Mouse (Mus musculus): ENCODE results near the gene Rtn2. TPM values are rescaled to one million over a fixed set of nuclear protein-coding genes. Genes with fewer than 3 reads are reported as not detected.
A peak's percentile ranks its signal among the peaks of the same experiment; 100 is the strongest.

Gene Rtn2
- total RNA-seq (2021): 10 to 100 TPM; 89.7 to 91.3 TPM

DNA sequence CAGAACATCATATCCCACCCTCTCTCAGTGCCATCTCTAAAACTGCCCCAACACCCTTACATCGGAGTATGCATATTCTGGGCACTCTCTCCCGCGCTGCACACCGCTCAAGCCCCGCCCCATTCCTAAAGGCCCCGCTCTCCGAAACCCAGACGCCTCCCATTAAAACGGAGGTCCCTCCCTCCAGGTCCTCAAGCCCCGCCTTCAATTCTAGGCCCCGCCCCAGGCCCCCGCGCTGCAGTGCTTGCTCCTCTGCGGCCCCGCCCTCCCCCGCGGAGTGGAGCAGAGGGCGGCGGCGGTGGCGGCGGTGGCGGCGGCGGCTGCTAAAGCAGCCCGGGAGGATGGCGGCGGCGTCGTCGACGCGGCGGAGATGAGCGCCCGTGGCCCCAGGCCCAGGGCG is at the start of gene Rtn2:
Rtn2 (plus strand) TSS at position 240 of the 400 bp plus-strand sequence.
- peak; percentile 82 to 84 for DNase-seq

DNA sequence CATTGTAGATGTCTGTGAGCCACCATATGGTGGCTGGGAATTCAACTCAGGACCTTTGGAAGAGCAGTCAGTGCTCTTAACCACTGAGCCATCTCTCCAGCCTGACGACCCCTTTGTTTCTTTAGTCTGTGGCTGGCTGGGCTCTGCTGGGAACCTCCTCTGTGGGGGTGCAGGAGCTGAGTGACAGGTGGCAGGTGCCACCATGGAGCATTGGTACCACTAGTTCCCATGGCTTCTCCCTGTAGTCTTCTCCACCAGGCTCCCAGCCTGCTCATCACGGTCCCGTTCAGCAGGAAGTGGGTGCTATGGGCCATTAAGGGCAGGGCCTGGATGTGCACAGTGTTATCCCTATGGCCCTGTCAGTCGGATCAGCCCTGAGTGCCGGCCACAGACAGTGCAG is 47.8 kb upstream of the Rtn2 start:
- DNase-seq: no peak

DNA sequence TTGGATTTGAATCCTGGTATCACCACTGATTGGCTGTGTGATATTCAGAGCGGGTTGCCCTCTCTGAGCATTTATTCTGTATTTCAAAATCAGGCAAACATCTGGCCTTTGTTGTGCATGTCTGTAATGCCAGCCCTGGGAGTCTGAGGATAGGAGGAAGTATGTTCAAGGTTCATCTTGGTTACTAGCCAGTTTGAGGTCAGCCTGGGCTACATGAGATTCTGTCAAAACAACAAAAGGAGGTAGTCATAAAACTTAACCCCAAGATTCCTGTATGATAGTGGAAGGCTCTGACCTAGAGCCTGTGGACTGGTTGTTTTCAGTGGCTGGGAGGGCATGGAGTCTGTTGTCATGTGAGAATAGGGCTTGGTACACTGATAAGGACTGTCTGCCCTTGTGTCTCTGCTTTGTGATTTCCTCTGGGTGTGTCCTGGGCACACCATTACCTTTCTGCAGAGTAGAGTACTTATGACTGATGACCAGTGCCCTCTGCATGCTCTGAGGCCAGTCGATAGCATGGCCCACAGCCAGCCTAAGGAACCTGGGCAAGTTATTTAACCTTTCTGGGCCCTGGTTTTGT is 47.2 kb upstream of the Rtn2 start:
- DNase-seq: no peak

DNA sequence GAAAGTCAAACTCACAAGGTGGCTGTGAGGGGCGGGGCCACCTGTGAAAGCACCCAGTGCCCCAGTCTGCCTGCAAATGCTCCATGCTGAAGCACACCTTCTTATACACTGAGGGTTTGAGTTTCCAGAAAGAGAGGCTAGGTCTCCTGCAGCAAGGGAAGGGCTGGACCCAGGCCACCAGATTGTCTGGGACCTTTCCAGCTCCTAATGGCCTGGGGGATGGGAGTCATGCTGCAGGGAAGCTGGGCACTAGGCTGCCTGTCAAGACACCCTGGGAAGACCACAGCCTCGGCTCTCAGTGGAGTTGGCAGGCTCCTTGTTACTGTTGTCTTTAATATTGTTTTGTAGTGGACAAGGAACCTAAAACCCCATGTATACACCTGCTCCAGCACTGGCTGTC is 46.0 kb upstream of the Rtn2 start:
- DNase-seq: no peak

DNA sequence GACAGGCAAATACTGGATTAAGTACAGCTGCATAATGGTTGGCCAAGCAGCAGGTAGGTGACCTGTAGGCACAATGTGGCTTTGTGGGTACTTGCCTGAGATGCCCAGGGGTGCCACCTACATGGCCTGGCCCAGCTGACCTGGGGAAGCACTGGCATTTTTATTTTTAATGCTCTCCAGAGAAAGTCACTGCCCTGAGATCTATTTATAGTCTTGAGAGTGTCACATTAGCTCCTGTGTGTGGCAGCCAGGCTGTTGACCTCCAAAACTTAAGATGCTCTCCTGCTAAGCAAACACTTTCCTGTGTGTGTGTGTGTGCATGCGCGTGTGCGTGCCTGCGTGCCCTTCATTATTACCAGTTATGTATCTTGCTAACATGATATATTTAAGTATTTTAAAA is 44.1 kb upstream of the Rtn2 start:
- DNase-seq: no peak

DNA sequence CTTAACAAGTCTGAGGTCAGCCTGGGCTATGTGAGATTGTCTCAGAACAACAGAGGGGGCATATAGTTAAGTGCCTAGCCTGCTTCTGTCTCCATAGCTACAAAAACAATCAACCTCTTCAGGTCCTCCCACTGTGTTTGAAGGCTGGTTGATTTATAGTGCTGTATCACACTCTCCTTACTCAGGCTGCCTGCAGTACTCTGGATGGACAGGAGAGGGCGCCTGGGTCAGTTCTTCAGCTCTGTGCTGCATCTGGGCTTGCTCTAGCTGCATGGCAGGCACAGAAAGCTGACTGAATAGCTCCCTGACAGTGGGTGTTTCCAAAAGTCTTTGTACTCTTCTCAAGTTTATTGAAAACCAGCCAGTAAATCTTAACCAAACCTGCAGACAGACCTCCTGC is 43.0 kb upstream of the Rtn2 start:
- DNase-seq: peak; percentile 87 to 89

DNA sequence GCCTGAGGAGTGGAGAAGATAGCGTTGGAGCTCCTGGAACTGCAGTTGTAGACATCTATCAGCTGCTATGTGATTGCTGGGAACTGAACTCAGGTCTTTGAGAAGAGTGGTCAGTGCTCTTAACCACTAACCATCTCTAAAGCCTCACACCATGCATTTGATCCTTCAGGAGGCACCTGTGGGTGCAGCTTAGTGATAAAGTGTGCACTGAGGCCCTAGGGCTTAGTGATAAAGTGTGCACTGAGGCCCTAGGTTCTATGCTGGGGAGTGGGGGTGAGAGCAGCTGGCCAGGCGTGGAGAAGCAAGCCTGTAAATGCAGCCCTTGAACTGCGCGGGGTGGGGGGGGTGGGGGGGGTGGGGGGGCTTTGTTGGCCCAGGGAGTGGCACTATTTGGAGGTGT is 42.4 kb upstream of the Rtn2 start:
- no peak for DNase-seq

DNA sequence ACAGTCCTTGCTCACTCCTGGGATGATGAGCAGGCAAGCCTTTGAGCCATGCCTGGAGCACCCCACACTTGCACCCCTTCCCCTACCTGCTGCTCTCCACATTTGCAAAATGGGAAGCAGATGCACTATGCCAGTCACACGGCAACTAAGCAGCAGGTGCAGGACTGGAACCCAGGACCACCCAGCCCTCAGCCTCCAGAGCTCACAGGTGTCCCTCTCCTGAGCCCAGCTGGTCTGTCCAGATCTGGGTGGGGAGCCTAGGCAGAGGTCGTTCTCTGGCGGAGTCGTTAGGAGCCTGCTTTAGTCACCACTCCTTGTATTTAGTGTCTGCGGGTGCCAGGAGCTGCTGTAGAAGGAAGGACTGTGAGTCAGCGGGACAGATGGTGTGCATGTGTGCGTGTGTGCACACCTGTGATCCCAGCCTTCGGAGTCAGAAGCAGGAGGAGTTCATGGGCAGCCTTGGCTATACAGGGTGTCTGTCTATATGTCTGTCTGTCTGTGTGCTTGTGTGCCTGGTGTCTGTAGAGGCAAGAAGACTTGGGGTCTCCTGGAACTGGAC is 41.4 kb upstream of the Rtn2 start:
- no peak for DNase-seq

DNA sequence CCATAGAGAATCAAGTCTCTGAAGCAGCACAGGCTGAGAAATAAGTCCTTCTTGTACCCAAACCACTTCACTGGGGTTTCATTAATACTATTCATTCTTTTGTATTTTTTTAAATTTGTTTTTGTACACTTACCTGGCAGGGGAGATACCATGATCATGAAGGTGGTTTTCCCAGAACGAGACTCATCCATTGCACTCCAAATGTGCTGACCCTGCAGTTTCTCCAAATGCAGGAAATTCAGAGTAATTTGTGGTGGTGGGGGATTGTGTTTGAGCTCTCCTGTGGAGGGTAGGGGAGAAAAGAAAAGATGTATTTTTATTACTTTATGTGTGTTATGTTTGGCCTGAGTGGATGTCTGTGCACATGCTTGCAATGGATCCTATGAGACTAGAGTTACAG is 40.4 kb upstream of the Rtn2 start:
- no peak for DNase-seq

DNA sequence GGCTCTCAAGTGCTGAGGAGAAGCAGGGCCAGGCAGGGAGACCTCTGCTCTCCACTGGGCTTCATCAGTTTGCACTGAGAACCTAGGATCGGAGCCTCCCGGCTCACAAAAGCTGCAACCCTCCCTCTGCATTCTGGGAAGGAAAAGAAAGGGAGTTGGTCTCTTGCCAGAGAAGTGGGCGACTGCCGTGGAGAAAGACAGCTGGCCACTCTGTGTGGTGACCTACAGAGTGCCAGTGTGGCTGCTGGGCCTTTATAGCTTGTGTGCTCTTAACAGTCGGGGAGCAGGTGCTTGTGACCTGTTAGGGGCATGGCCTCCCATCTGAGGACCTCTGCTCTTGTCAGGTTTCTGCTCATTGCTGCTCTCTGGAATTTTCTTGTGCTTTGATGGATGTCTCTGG is 38.6 kb upstream of the Rtn2 start:
- no peak for DNase-seq

DNA sequence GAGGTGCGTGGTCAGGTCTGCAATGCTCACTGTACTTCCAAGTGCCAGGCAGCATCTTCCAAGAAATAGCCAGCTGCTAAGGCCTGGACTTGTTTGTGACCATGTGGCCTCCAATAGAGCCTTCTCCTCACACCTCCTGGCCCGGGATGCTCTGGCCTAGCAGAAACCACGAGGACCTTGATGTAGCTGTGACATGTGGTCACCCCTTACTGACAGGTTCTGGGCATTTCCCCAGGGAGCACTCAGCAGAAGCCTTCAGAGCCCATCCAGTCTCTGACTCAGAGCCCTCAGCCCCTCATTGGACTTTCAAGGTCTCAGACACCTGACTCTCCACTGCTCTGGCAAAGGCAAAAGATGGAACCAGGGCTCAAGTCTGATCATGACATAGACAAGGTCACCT is 37.3 kb upstream of the Rtn2 start:
- no peak for DNase-seq

DNA sequence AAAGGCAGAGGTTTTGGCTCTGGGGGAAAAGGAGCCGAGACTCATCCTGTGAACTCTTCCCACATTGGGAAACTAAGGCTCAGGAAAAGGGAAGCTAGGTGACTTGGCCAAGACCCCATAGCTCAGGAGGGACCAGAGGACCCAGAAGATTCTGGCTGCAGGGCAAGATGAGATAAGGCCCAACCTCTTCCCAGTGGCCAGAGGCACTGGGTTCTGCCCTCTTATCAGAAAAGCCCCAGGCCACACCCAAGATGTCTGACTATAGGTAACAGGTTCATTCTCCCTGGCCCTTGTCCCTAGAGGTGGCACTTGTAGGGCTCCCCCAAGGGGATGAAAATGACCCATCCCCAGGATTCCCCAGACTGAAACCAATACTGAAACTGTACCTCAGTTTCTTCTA is 35.6 kb upstream of the Rtn2 start:
- no peak for DNase-seq

DNA sequence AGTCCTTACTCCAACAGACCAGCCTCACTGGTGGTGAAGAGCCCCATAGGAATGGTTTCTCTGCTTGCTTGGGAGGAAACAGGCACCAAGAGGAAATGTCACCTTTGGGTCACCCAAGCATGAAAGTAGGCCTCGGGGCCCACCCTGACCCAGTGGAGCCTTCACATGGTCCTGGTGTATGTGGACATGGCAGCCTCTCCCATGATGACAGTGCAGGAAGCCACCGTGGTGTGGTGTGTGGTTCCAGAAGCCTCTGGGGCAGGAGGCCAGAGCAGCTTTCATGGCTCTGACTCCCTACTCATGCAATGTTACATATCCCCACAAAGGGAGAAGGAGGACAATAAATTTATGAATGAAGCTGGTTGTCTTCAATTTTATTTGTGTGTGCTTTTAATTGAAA is 34.9 kb upstream of the Rtn2 start:
- no peak for DNase-seq

DNA sequence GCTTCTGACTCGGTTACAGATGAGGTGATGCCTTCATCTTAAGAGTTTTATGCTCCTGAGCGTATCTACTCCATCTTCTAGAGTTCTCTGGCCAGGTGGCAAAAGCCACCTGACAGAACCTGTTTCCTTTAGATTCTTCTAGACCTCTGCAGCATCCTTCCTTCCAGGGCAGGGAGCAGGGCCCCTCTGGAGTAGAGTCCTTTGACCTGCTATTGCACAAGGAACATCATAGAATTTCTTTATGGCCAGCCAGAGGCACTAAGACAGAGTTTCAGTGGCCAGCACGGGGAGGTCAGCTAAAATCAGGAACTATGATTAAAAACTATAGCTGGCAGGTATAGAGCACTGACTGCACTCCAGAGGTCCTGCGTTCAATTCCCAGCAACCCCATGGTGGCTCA is 30.3 kb upstream of the Rtn2 start:
- no peak for DNase-seq

DNA sequence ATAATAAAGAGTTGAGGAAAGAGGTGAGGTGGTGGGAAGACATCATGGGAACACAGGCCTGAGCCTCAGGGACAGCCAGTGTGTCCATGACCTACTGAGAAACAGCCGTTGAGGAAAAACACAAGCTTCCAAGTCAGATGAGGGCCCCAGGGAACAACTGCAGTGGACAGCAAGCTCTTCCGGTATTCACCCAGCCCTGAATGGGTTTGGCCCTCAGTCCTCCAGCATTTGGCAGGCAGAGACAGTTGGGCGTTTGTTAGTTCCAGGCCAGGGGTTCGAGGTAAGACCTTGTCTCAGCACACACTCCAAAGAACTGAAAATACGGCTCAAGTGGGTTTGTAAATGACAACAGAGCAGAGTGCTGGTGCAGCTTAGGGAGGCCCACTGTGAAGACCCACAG is 29.0 kb upstream of the Rtn2 start:
- DNase-seq: no peak

DNA sequence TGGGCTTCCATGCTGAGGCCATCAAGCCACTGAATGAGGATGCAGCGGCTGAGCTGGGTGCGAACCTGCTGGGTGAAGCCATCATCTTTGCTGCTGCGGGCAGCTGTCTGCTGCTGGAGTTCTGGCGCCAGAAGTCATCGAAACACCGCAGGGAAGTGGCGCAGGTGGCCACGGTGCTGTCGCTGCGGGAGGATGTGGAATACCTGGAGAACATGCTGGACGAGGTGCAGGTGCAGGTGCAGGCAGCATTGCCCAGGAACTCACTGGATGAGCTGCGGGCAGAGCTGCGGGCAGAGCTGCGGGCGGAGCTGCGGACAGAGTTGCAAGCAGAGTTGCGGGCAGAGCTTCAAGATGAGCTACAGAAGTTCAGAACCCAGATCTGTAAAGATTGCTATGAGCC is 27.0 kb upstream of the Rtn2 start:
- DNase-seq: no peak

DNA sequence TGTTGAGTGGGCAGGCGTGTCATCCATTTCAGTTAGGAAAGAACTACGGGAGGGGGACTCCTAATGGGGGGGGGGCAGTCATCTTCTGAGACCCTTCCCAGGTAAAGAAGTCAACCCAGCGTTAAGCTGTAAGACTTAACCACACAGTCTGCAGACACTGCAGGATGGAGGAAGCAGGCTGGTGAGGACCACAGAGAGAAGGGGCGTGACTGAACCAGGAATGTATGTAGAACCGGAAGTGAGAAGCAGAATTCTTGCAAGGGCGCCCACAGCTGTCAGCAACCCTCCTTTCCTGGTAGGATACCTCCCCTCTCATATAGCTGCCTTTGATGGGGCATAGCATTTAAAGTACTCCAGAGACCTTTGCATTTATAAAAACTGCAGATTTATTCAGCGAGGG is 25.9 kb upstream of the Rtn2 start:
- no peak for DNase-seq

DNA sequence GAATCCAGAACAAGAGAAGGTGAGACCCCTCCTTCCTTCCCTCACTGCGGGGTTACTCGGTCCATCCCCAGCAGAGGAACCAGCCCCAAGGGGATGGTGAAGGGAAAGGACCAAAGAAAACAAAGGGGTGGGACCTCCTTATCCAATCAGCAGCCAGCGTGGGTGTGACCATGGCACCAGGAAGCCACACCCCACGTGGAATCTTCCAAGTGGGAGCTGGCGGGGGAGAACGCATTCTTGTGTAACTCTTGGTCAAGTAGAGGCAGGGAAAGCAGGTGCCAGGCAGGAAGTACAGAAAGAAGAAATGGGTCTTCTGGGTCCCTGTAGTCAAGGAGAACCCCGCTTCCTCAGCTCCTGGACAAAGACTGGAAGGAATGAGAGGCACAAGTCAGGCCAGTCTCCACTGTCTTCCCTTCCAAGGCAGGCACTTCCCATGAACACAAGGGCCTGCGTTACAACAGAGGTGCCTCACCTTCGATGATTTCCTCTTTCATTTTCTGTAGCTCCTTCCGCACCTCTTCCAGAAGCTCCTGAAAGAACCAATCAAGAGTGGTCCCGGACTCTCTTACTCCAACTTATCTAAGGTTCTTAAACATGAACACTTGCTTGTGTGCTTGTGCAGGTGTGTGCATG is 24.9 kb upstream of the Rtn2 start:
- DNase-seq: peak in 1 of 2 experiments; percentile 52

DNA sequence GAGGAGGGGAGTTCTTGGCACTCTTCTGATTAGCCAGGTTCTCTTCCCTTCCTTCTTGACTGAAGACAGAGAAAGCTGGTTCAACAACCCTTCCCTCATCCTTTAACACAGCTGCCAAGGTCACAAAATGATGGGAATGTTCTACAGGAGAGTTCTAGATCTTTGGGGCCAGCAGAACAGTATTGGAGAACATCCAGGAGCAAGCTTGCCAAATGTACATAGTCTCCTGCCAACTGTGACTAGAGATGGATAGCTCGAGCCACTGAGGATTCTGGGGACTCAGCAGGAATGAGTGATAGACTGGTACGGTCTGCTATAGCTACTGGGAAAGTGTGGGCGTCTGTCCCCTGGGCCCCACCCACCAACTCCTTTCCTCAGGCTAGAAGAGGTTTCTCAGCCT is 24.1 kb upstream of the Rtn2 start:
- DNase-seq: no peak

DNA sequence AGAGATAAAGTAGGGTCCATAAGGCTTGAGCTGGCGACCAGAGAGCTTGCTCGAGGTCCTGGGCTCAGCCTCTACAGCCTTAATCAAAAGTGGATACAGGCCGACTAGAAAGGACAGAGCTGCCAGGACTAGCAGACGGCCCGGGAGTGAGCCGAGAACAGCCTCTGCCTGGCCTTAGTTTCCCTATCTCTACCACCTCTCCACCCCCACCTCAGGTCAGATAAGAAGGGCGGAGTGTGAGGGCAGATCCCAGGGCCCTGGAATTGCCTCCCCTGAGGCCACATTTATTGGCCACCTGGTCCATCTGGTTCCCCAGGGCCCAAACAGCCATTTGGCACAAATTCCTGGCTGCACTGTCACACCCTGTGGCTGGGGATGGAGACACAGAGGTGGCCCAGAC is 17.3 kb upstream of the Rtn2 start:
- DNase-seq: no peak

DNA sequence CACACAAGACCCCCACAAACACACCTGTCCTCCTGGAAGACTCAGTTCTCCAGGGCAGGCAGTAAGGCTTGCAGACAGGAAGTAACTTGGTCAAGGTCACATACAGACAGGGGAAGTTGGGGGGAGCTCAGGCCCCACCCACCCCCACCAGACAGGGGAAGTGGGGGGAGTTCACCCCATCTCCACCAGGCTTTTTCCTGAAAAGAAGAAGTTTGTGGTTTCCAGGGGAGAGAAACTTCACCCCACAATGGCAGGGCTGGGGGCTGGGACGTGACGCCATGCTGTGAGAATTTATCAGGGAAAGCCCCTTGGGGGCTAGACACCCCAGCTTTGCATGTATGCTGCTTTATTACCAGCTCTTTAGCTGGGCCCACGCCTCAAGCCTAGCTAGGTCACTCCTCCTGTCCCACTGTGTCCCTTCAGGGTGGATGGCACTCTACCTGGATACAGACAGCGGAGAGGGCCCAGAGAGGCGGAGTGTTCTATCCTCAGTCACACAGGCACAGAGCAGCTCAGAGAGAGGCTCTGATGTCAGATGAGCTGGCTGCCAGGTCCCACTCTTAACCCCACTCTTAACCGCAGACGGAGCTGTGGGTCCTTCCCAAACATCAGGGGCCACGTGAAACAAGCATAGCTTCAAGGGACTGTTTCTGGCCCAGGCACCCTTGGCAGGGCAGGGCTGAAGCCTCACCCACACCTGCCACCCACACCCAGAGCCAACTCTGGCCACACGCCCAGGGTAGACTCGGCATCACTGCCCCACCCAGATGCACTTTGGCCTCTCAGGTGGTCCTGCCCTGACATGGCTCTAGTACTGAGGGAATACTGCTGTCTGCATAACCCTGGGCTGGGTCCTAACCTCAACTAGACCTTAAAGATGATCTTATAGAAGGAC is 16.2 kb upstream of the Rtn2 start:
- no peak for DNase-seq

DNA sequence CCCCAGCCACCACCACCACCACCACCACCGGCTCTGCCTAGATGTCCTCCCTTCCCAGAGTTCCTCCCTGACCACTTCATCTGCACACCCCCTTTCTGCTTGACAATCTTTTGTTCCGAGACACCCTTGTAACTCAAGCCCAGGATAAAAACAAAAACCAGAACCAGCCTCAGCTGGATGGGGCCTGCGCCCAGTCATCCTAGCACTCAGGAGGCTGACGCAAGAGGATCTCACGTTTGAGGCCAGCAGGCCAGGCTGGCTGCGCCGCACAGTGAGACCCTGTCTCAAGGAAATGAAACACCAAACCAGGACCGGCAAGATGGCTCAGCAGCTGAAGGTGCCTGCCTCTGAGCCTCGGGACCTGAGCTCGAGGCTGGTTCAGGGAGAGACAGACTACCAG is 15.4 kb upstream of the Rtn2 start:
- DNase-seq: no peak

DNA sequence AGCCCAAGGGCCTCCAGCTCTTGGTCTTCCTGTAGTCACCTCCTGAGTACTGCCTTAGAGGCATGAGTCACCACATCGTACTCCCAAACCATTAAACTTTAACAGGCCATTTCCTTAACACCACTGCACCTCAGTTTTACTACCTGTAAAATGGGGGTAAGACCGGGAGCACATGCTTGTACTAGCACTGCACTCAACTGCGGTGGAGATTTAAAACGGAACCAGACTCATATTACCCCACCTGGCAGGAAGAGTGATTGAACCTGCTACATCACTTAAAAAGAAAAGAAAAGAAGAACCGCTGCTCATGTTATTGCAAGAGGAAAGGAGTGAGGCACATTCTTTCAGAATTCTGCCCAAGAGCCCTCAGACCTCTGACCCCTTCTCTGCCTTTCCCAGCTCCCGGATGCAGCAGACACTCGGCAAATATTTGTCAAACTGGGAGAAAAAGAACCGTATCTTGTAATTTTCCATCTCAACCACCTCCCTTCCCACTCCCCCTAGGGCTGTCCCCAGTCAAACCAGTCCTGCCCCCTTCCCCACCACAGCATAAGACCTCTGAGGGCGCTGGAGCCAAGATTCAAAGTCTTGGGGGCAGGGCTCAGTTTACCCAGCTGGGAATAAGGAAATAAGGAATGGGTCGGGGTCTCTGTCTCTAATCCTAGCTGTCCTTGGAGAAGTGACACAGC is 13.3 kb upstream of the Rtn2 start:
- DNase-seq: no peak
